Mouse (Mus musculus): ENCODE measurements around the gene Dnah7c. TPM values are rescaled to one million over a fixed set of nuclear protein-coding genes. Genes with fewer than 3 reads are reported as not detected.

Gene Dnah7c
- polyA plus RNA-seq, 1 experiment from 2014 or later = 0.17 TPM

GRCm38 (mm10) chr1:46851586-46851985 is 426.2 kb downstream of the Dnah7c start:
- no peak overlapping the region for H3K27ac ChIP-seq (replicated peaks)
- no peaks in the 10 kb centered on the region for H3K9me3 ChIP-seq (replicated peaks)
- H3K36me3 ChIP-seq = no peaks in the 10 kb centered on the region
- 75% methylated on average over 4 of the region's 4 CpGs for WGBS
- H3K4me3 ChIP-seq = peak overlapping the region; percentile 79
- peaks cover 31% of the 10 kb centered on the region for H3K4me1 ChIP-seq
- H3K27me3 ChIP-seq (ENCODE audit: low read depth, poor library complexity, severe bottlenecking) = no peaks in the 10 kb centered on the region
- no peak for DNase-seq (ENCODE audit: low spot score)

GRCm38 (mm10) chr1:46852216-46852599 is 426.8 kb downstream of the Dnah7c start:
- H3K27ac ChIP-seq (replicated peaks) = peak overlapping the region; percentile 98
- no peak for DNase-seq (ENCODE audit: low spot score)

GRCm38 (mm10) chr1:46852600-46853272 is 427.3 kb downstream of the Dnah7c start:
- no peaks in the 10 kb centered on the region for H3K9me3 ChIP-seq (replicated peaks)
- H3K27me3 ChIP-seq (ENCODE audit: low read depth, poor library complexity, severe bottlenecking) = no peaks in the 10 kb centered on the region
- H3K36me3 ChIP-seq = no peaks in the 10 kb centered on the region
- WGBS = under 1% methylated on average over 69 of the region's 75 CpGs
- H3K27ac ChIP-seq (replicated peaks) = peak overlapping the region; percentile 98
- peak overlapping the region; percentile 79 for H3K4me3 ChIP-seq
- peak; percentile 77 for DNase-seq (ENCODE audit: low spot score)
- H3K4me1 ChIP-seq = peaks cover 31% of the 10 kb centered on the region

More at GRCm38 (mm10) chr1:46852216-46852599, 426.8 kb downstream of the Dnah7c start:
- Histone ChIP-seq H3K9me3 (replicated peaks) (no peaks in the 10 kb centered on the region), H3K4me3 (peak overlapping the region; percentile 79), H3K27me3 (ENCODE audit: low read depth, poor library complexity, severe bottlenecking) (no peaks in the 10 kb centered on the region), H3K36me3 (no peaks in the 10 kb centered on the region), H3K4me1 (peaks cover 31% of the 10 kb centered on the region)
- 2% methylated on average over 4 of the region's 4 CpGs for WGBS

- Histone ChIP-seq H3K36me3 (no peaks in the 10 kb centered on the region), H3K27ac (replicated peaks) (peak overlapping the region; percentile 98), H3K4me1 (peaks cover 31% of the 10 kb centered on the region), H3K27me3 (ENCODE audit: low read depth, poor library complexity, severe bottlenecking) (no peaks in the 10 kb centered on the region), H3K4me3 (peak overlapping the region; percentile 79), H3K9me3 (replicated peaks) (no peaks in the 10 kb centered on the region)
- DNase-seq (ENCODE audit: low spot score) = peak; percentile 96
- WGBS = under 1% methylated on average over 86 of the region's 86 CpGs
Measured at GRCm38 (mm10) chr1:46853317-46854035, 428.1 kb downstream of the Dnah7c start.

GRCm38 (mm10) chr1:46854036-46854900 is 428.9 kb downstream of the Dnah7c start:
- no peaks in the 10 kb centered on the region for H3K9me3 ChIP-seq (replicated peaks)
- peak overlapping the region; percentile 79 for H3K4me3 ChIP-seq
- peaks cover 31% of the 10 kb centered on the region for H3K4me1 ChIP-seq
- no peaks in the 10 kb centered on the region for H3K27me3 ChIP-seq (ENCODE audit: low read depth, poor library complexity, severe bottlenecking)
- DNase-seq (ENCODE audit: low spot score) = no peak
- no peaks in the 10 kb centered on the region for H3K36me3 ChIP-seq
- WGBS = 34% methylated on average over 18 of the region's 18 CpGs
- peak overlapping the region; percentile 98 for H3K27ac ChIP-seq (replicated peaks)

- no peaks in the 10 kb centered on the region for H3K27me3 ChIP-seq (ENCODE audit: low read depth, poor library complexity, severe bottlenecking)
- H3K4me3 ChIP-seq = no peak overlapping the region
- no peaks in the 10 kb centered on the region for H3K36me3 ChIP-seq
- DNase-seq (ENCODE audit: low spot score) = no peak
- no peak overlapping the region for H3K27ac ChIP-seq (replicated peaks)
- H3K4me1 ChIP-seq = peaks cover 15% of the 10 kb centered on the region
- H3K9me3 ChIP-seq (replicated peaks) = no peaks in the 10 kb centered on the region
- WGBS = 54% methylated on average over 4 of the region's 4 CpGs
Measured at GRCm38 (mm10) chr1:46856498-46856897, 431.1 kb downstream of the Dnah7c start.

Measured in midbrain, embryonic 10.5 days (tissue).